Mouse (Mus musculus) C2C12 (cell line): ENCODE results near the gene Gphb5.

ENCODE experiments used
- CTCF ChIP-seq: IDR thresholded peaks from one replicate; pipeline ENCODE4 v1.5.1; 2011; ENCODE audit not compliant: control insufficient read depth, insufficient read depth, insufficient read length
- MAX ChIP-seq: IDR thresholded peaks from one replicate; pipeline ENCODE4 v1.6.1; 2011; ENCODE audit warnings: mild to moderate bottlenecking, control low read depth
- MYOG ChIP-seq: IDR thresholded peaks from one replicate; pipeline ENCODE4 v1.6.1; 2011; ENCODE audit not compliant: control insufficient read depth, insufficient read length; ENCODE audit errors: extremely low read depth
- USF1 ChIP-seq: IDR thresholded peaks from one replicate; pipeline ENCODE4 v1.6.1; 2011; ENCODE audit warnings: low read depth, mild to moderate bottlenecking, control low read depth, moderate library complexity

- no peak for TF ChIP-seq USF1
- TF ChIP-seq CTCF, result no peak
- no peak for TF ChIP-seq MAX
- TF ChIP-seq MYOG, result no peak
Observed at GRCm38 (mm10) chr12:75453441-75453840, 36.9 kb upstream of the Gphb5 start.
